Mouse (Mus musculus): ENCODE results near the gene Ecel1. TPM values are rescaled to one million over a fixed set of nuclear protein-coding genes. Genes with fewer than 3 reads are reported as not detected.

Ecel1 gene
- polyA plus RNA-seq, 1 experiment from 2014 or later, result 21.9 TPM

DNA sequence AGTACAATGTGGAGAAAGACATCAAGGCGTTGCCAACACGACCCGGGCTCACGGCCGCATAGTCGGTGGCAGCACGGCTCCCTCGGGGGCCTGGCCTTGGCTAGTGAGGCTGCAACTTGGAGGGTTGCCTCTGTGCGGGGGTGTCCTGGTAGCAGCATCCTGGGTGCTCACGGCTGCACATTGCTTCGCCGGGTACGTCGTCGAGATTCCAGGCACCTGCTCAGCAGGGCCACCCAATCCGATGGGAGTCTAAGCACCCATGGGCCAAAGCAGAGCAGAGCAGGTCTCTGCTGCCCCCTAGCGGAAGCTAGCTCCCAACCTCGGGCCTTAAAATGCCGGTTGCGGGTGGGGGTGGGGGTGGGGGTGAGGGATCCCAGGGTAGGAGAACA lies 28.4 kb upstream of the Ecel1 start:
- peak overlapping the region; percentile 7 for H3K4me3 ChIP-seq
- peaks cover 40% of the 10 kb centered on the region for H3K4me1 ChIP-seq (replicated peaks)
- H3K27me3 ChIP-seq (ENCODE audit: insufficient read depth, poor library complexity, severe bottlenecking), result peaks cover 92% of the 10 kb centered on the region
- H3K36me3 ChIP-seq, result no peaks in the 10 kb centered on the region
- no peak overlapping the region for H3K27ac ChIP-seq
- no peaks in the 10 kb centered on the region for H3K9me3 ChIP-seq
- peak; percentile 58 for DNase-seq (ENCODE audit: low spot score)
- 13% methylated on average over 20 of the region's 20 CpGs for WGBS

GRCm38 (mm10) chr1:87183998-87184750 lies 27.9 kb upstream of the Ecel1 start:
- peak; percentile 17 for DNase-seq (ENCODE audit: low spot score)
- 28% methylated on average over 15 of the region's 15 CpGs for WGBS
- H3K36me3 ChIP-seq, result no peaks in the 10 kb centered on the region
- H3K27ac ChIP-seq, result no peak overlapping the region
- peaks cover 40% of the 10 kb centered on the region for H3K4me1 ChIP-seq (replicated peaks)
- H3K27me3 ChIP-seq (ENCODE audit: insufficient read depth, poor library complexity, severe bottlenecking), result peaks cover 95% of the 10 kb centered on the region
- peak overlapping the region; percentile 7; the same call in 1 of the 2 replicates for H3K4me3 ChIP-seq
- no peaks in the 10 kb centered on the region for H3K9me3 ChIP-seq

- Histone ChIP-seq H3K27ac (0 out of 2 replicates have a peak within 1 kb of the TSS, but pooled peaks have one; percentile 12), H3K36me3 (no peaks in the 10 kb centered on the region), H3K27me3 (ENCODE audit: insufficient read depth, poor library complexity, severe bottlenecking) (peaks cover 83% of the 10 kb centered on the region), H3K4me1 (replicated peaks) (peaks cover 40% of the 10 kb centered on the region), H3K4me3 (no peak within 1 kb of the TSS), H3K9me3 (no peaks in the 10 kb centered on the region)
- DNase-seq (ENCODE audit: low spot score), result no peak
- WGBS, result 55% methylated on average over 9 of the region's 9 CpGs
These were observed 26.7 kb upstream of the Ecel1 start, which contains the start of gene Prss56 for GRCm38 (mm10) chr1:87183013-87183412. TSS of gene Prss56 (plus strand) at chr1:87183313.

GRCm38 (mm10) chr1:87180896-87181295 lies 24.6 kb upstream of the Ecel1 start:
- H3K27ac ChIP-seq, result no peak overlapping the region
- peaks cover 74% of the 10 kb centered on the region for H3K27me3 ChIP-seq (ENCODE audit: insufficient read depth, poor library complexity, severe bottlenecking)
- H3K4me1 ChIP-seq (replicated peaks), result peaks cover 32% of the 10 kb centered on the region
- H3K4me3 ChIP-seq, result no peak overlapping the region
- 65% methylated on average over 5 of the region's 5 CpGs for WGBS
- H3K36me3 ChIP-seq, result no peaks in the 10 kb centered on the region
- H3K9me3 ChIP-seq, result no peaks in the 10 kb centered on the region
- no peak for DNase-seq (ENCODE audit: low spot score)

DNA sequence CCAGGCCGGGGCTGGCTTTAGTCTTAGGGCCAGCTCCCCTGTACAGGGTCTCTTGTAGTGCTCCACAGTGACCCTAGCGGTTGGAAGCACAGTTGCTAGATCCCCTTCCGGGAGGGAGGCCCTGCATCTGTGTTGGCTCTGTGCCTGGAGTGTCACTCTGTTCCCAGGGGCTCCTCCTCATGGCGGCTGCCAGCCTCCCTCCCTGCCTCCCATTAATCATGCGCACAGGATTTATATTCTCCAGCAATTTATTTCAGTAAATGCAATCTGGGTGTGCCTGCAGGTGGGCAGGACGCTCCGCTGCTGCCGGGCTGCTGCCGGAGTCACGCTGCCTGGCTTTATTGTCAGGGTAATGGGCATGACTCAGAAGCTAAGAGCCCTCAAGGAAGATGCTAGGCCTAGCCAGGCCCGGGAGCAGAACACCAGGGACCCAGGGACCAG lies 19.6 kb upstream of the Ecel1 start:
- WGBS, result 18% methylated on average over 11 of the region's 11 CpGs
- Histone ChIP-seq H3K36me3 (no peaks in the 10 kb centered on the region), H3K27ac (peak overlapping the region; percentile 3; the same call in 1 of the 2 replicates), H3K9me3 (no peaks in the 10 kb centered on the region), H3K4me1 (replicated peaks) (peaks cover 42% of the 10 kb centered on the region), H3K4me3 (peak overlapping the region; percentile 18; the same call in 1 of the 2 replicates), H3K27me3 (ENCODE audit: insufficient read depth, poor library complexity, severe bottlenecking) (peaks cover 66% of the 10 kb centered on the region)
- DNase-seq (ENCODE audit: low spot score), result peak; percentile 69

DNA sequence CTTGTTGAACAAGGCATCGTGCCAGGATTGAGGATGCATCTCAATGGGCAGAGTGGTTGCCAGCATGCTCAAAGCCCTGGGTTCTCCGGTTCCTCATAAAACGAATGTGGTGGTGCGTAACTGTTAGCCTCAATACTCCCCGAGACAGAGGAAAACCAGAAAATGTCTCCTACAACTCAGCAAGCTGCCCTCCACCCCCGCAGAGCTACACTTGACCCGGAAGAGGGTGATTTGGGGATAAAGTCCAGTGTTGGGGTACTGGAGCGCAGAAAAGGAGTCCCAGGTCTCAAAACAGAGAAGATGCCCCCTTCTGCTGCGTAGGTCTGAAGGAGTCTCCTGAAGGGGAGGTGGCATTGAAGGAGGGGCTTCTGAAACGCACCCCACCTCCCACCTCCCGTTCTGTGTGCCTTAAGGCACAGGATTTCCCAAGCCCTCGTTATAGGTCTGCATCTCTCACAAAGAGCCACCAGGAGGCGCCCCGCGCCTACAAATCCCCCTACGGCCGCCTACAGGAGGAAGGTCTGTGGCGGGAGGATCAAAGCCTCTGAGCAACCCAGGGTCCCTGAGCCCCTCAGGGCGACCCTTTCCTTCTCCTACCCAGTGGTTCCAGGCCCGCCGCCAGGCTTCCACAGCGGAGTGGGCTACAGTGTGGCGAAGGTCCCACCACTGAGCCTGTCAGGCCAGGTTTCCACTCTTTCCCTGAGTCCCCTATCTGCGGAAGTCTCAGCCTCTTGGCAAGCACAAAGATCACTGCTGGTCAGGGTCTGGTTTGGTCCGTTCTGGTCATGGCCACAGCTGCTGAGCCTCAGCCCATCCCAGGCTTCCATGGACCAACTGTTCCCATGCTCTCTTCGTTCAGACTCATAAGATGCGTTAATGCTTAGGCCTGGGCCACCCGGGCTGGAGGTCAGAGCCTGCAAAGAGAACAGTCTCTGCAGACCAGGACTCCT lies 18.0 kb upstream of the Ecel1 start:
- Histone ChIP-seq H3K4me3 (0 out of 2 replicates have a peak overlapping the region, but pooled peaks have one; percentile 14), H3K27ac (peak overlapping the region; percentile 50; the same call in 1 of the 2 replicates), H3K36me3 (no peaks in the 10 kb centered on the region), H3K9me3 (no peaks in the 10 kb centered on the region), H3K27me3 (ENCODE audit: insufficient read depth, poor library complexity, severe bottlenecking) (peaks cover 68% of the 10 kb centered on the region), H3K4me1 (replicated peaks) (peaks cover 58% of the 10 kb centered on the region)
- peak; percentile 82 for DNase-seq (ENCODE audit: low spot score)
- WGBS, result 25% methylated on average over 28 of the region's 28 CpGs

- Histone ChIP-seq H3K27ac (peak overlapping the region; percentile 66), H3K36me3 (no peaks in the 10 kb centered on the region), H3K9me3 (no peaks in the 10 kb centered on the region), H3K27me3 (ENCODE audit: insufficient read depth, poor library complexity, severe bottlenecking) (peaks cover 76% of the 10 kb centered on the region), H3K4me3 (no peak overlapping the region), H3K4me1 (replicated peaks) (peaks cover 59% of the 10 kb centered on the region)
- peak; percentile 15 for DNase-seq (ENCODE audit: low spot score)
- 49% methylated on average over 9 of the region's 9 CpGs for WGBS
These were observed 16.0 kb upstream of the Ecel1 start for GRCm38 (mm10) chr1:87172316-87172715.

DNA sequence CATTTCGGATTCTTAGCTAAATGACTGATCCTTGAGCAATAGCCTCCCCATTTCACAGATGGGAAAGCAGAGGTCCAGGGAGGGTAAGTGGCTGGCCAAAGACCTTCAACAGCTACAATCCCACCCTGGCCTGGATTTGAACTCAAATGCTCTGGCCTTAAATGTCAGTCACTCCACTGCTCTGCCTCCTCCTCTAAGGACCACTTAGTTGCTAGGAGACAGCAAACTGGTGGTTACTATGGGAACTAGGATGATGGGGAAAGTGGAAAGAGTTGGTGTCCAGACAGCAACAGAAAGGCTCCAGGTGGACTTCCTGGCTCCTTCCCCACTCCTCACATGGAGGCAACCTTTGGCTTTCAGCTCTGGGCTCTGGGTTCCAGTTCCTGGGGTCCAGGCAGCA lies 15.0 kb upstream of the Ecel1 start:
- Histone ChIP-seq H3K27me3 (ENCODE audit: insufficient read depth, poor library complexity, severe bottlenecking) (peaks cover 81% of the 10 kb centered on the region), H3K9me3 (no peaks in the 10 kb centered on the region), H3K27ac (no peak overlapping the region), H3K36me3 (no peaks in the 10 kb centered on the region), H3K4me1 (replicated peaks) (peaks cover 57% of the 10 kb centered on the region), H3K4me3 (no peak overlapping the region)
- no peak for DNase-seq (ENCODE audit: low spot score)
- 76% methylated on average over 1 of the region's 1 CpGs for WGBS

DNA sequence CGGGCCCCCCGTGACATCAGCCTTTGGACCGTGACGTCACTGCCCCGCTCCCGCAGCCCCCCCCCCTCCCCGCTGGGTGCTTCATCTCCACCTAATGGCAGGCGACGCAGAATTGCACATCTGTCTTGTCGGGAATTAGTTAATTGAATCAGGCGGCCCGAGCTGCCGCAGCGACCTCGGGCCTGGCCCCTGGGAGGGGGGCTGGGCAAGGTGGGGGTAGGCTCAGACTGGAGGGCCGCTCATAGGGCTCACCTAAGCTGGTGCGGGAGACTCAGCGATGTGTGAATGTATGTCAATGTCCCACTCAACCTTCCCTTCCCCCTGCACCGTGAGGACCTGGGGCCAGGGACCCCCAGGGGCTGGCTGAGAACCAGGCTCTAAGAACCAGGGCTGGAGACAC lies 14.1 kb upstream of the Ecel1 start:
- DNase-seq (ENCODE audit: low spot score), result peak; percentile 19
- peaks cover 49% of the 10 kb centered on the region for H3K4me1 ChIP-seq (replicated peaks)
- WGBS, result 14% methylated on average over 19 of the region's 19 CpGs
- H3K36me3 ChIP-seq, result no peaks in the 10 kb centered on the region
- no peaks in the 10 kb centered on the region for H3K9me3 ChIP-seq
- H3K27me3 ChIP-seq (ENCODE audit: insufficient read depth, poor library complexity, severe bottlenecking), result peaks cover 85% of the 10 kb centered on the region
- peak overlapping the region; percentile 62 for H3K27ac ChIP-seq
- peak overlapping the region; percentile 16; the same call in 1 of the 2 replicates for H3K4me3 ChIP-seq

GRCm38 (mm10) chr1:87164796-87165184 lies 8.5 kb upstream of the Ecel1 start:
- H3K27ac ChIP-seq, result peak overlapping the region; percentile 35; the same call in 1 of the 2 replicates

GRCm38 (mm10) chr1:87164164-87164795 lies 8.0 kb upstream of the Ecel1 start:
- Histone ChIP-seq H3K4me1 (replicated peaks) (peaks cover 13% of the 10 kb centered on the region), H3K9me3 (no peaks in the 10 kb centered on the region), H3K27me3 (ENCODE audit: insufficient read depth, poor library complexity, severe bottlenecking) (peaks cover 68% of the 10 kb centered on the region), H3K4me3 (no peak overlapping the region), H3K36me3 (no peaks in the 10 kb centered on the region), H3K27ac (peak overlapping the region; percentile 35)
- 36% methylated on average over 11 of the region's 11 CpGs for WGBS
- no peak for DNase-seq (ENCODE audit: low spot score)

More at GRCm38 (mm10) chr1:87164796-87165184, 8.5 kb upstream of the Ecel1 start:
- no peaks in the 10 kb centered on the region for H3K9me3 ChIP-seq
- WGBS, result 56% methylated on average over 9 of the region's 9 CpGs
- H3K4me3 ChIP-seq, result no peak overlapping the region
- no peaks in the 10 kb centered on the region for H3K36me3 ChIP-seq
- H3K27me3 ChIP-seq (ENCODE audit: insufficient read depth, poor library complexity, severe bottlenecking), result peaks cover 69% of the 10 kb centered on the region
- peaks cover 18% of the 10 kb centered on the region for H3K4me1 ChIP-seq (replicated peaks)
- no peak for DNase-seq (ENCODE audit: low spot score)

DNA sequence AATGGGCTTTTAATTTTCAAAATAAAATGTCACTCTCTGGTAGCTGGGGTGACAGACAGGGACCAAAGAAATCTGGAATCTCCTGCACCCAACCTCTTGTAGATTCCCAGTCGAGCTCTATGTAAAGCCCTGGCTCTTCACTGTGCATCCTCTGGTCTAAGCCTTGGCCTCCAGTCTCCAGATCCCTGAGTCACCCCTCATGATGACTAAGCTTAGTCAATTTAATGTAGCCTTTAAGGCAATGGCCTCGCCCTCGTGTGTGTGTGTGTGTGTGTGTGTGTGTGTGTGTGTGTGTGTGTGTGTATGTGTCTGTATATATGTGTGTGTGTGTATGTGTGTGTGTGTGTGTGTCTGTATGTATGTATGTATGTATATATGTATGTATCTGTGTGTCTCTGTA lies 3.1 kb upstream of the Ecel1 start:
- Histone ChIP-seq H3K27me3 (ENCODE audit: insufficient read depth, poor library complexity, severe bottlenecking) (peaks cover 79% of the 10 kb centered on the region), H3K36me3 (no peaks in the 10 kb centered on the region), H3K4me3 (no peak overlapping the region), H3K27ac (no peak overlapping the region), H3K4me1 (replicated peaks) (peaks cover 34% of the 10 kb centered on the region), H3K9me3 (no peaks in the 10 kb centered on the region)
- DNase-seq (ENCODE audit: low spot score), result no peak
- WGBS, result 79% methylated on average over 3 of the region's 3 CpGs

Data from hindbrain, embryonic 10.5 days (tissue).